Mouse (Mus musculus) midbrain, embryonic 11.5 days (tissue): ENCODE results near the gene Akap6. TPM values are rescaled to one million over a fixed set of nuclear protein-coding genes. Genes with fewer than 3 reads are reported as not detected.

Source experiments
- ATAC-seq: fragments of 200-750 bp; cut with Nextera tagmentation; 2 replicates; pipeline ENCODE4 v1.8.0; 2017; ENCODE audit warnings: moderate TSS enrichment, moderate library complexity; ENCODE audit not compliant: low FRiP score
- DNase-seq: peaks from one replicate; pipeline ENCODE4 v3.0.0; 2015; ENCODE audit warnings: low spot score; ENCODE audit errors: missing footprints
- H3K27ac ChIP-seq: fragments of 300-500 bp; sonication (generic); 2 replicates; pipeline ENCODE4 v1.5.1; 2014; ENCODE audit warnings: low read depth, low read length
- H3K27me3 ChIP-seq: fragments of 300-500 bp; sonication (generic); 2 replicates; pipeline ENCODE4 v1.6.1; 2014; ENCODE audit warnings: mild to moderate bottlenecking, low read length, moderate library complexity, mixed read lengths; ENCODE audit not compliant: control insufficient read depth, insufficient read depth
- H3K36me3 ChIP-seq: fragments of 300-500 bp; sonication (generic); 2 replicates; pipeline ENCODE4 v1.6.1; 2014; ENCODE audit warnings: mild to moderate bottlenecking, low read length, moderate library complexity, mixed read lengths; ENCODE audit not compliant: control insufficient read depth, insufficient read depth
- H3K4me1 ChIP-seq: fragments of 300-500 bp; sonication (generic); 2 replicates; pipeline ENCODE4 v1.6.1; 2014; ENCODE audit warnings: low read length; ENCODE audit not compliant: control insufficient read depth, insufficient read depth
- H3K4me2 ChIP-seq: fragments of 300-500 bp; sonication (generic); 2 replicates; pipeline ENCODE4 v1.6.1; 2014; ENCODE audit warnings: mild to moderate bottlenecking, moderate library complexity
- H3K4me3 ChIP-seq: fragments of 300-500 bp; sonication (generic); 2 replicates; pipeline ENCODE4 v1.5.1; 2014; ENCODE audit warnings: low read depth, low read length
- H3K9ac ChIP-seq: fragments of 300-500 bp; sonication (generic); 2 replicates; pipeline ENCODE4 v1.6.1; 2014; ENCODE audit warnings: low read length
- H3K9me3 ChIP-seq: fragments of 300-500 bp; sonication (generic); 2 replicates; pipeline ENCODE4 v1.6.1; 2016; ENCODE audit warnings: low read length; ENCODE audit not compliant: control insufficient read depth
- WGBS: fragments of 180-500 bp; shearing (Covaris S2); extraction: QIAGEN DNeasy Blood & Tissue Kit; methylation state at CpG from one replicate; pipeline ENCODE4 v1.1.7; 2014; 5-methylcytosine and 5-hydroxymethylcytosine counted together
- polyA plus RNA-seq: library from polyadenylated mRNA; unstranded; fragments of >200 nt; fragmentation: Nextera tagmentation; extraction: Ambion mirVana; gene quantifications from 2 replicates; pipeline ENCODE4 v1.2.1, GENCODE M21; 2014

The Akap6 gene
- polyA plus RNA-seq, 1 experiment from 2014 or later: 16.5 TPM

GRCm38 (mm10) chr12:52925448-52925847 lies 226.3 kb downstream of the Akap6 start:
- 86% methylated on average over 4 of the region's 4 CpGs for WGBS
- H3K27me3 ChIP-seq: no peaks in the 10 kb centered on the region
- H3K4me3 ChIP-seq: no peak overlapping the region
- no peaks in the 10 kb centered on the region for H3K4me1 ChIP-seq
- no peak overlapping the region for H3K4me2 ChIP-seq
- ATAC-seq (no peak), DNase-seq (no peak)
- H3K27ac ChIP-seq: no peak overlapping the region
- no peak overlapping the region for H3K9ac ChIP-seq
- no peaks in the 10 kb centered on the region for H3K9me3 ChIP-seq
- no peaks in the 10 kb centered on the region for H3K36me3 ChIP-seq

GRCm38 (mm10) chr12:52933832-52934231 lies 234.6 kb downstream of the Akap6 start:
- Histone ChIP-seq H3K4me3 (no peak overlapping the region), H3K9ac (no peak overlapping the region), H3K4me2 (no peak overlapping the region), H3K4me1 (no peaks in the 10 kb centered on the region), H3K9me3 (no peaks in the 10 kb centered on the region), H3K27me3 (no peaks in the 10 kb centered on the region), H3K27ac (no peak overlapping the region), H3K36me3 (no peaks in the 10 kb centered on the region)
- WGBS: 70% methylated on average over 5 of the region's 13 CpGs
- no peak for DNase-seq
- no peak for ATAC-seq

DNA sequence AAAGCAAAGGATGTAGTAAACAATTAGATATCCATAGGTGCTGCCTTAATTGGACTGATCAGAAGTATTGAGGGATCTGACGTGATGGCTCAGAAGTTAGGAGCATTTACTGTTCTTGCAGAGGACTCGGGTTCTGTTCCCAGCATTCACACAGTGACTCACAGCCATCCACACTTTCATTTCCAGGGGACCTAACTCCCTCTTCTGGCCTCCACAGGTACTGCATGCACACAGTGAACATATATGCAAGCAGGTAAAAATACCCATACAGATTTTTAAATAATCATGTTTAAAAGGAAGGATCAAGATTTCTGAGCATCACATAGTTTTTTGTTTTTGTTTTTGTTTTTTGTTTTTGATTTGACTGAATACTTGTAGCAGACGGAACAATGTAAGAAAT lies 235.8 kb downstream of the Akap6 start:
- ATAC-seq: no peak
- Histone ChIP-seq H3K27me3 (no peaks in the 10 kb centered on the region), H3K4me3 (no peak overlapping the region), H3K4me1 (no peaks in the 10 kb centered on the region), H3K4me2 (no peak overlapping the region), H3K27ac (no peak overlapping the region), H3K9ac (no peak overlapping the region), H3K9me3 (no peaks in the 10 kb centered on the region), H3K36me3 (no peaks in the 10 kb centered on the region)
- WGBS: 94% methylated on average over 3 of the region's 3 CpGs
- DNase-seq: no peak

DNA sequence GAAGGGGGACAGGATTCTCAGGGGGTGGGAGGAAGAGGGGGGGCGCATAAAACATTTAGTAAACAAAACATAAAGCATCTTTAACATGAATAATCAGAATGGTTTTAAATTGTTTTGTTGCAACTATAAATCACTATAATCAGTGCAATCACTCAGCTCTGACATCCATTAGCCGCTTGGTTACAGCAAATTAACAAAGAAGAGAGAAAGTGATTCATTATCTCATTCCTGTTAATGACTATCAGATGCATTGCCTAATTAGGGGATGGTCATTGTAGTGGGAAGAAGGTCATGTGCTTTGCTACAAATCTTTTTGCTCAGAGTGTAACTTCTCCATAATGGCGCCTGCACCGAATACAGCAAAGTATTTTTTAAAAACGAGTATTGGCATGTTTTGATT lies 239.6 kb downstream of the Akap6 start:
- H3K4me2 ChIP-seq: no peak overlapping the region
- H3K4me3 ChIP-seq: no peak overlapping the region
- H3K27ac ChIP-seq: no peak overlapping the region
- no peaks in the 10 kb centered on the region for H3K27me3 ChIP-seq
- WGBS: 91% methylated on average over 5 of the region's 5 CpGs
- H3K4me1 ChIP-seq: no peaks in the 10 kb centered on the region
- H3K9ac ChIP-seq: no peak overlapping the region
- H3K9me3 ChIP-seq: no peaks in the 10 kb centered on the region
- ATAC-seq (no peak), DNase-seq (no peak)
- H3K36me3 ChIP-seq: no peaks in the 10 kb centered on the region

DNA sequence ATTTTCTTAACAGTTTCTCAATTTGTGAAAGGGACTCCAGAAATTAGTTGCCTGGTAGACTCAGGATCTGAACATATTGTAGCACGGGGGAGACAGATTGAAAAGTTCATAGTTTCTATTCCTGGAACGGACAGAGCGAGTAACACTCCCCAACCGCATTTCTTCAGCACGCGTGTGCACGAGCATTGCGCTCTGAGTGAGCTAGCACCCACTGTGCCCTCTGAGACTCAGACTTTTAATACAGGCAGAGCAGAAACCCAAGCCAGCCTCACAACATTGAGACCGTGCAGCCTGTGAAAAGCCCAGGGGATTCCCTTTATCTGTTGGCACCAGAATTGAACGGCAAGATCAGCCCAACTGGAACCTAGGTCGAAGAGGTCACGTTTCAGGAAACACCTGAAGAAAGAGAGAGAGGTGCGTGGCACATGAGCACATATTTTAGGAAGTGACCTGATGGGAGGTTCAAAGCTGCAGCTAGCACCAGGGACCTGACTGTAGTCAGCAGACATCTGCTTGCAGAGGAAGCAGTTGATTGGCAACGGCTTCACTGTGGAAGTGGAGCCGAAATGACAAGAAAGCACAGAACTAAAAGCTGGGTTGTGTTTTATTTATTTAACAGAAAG lies 240.3 kb downstream of the Akap6 start:
- WGBS: 84% methylated on average over 15 of the region's 15 CpGs
- no peak overlapping the region for H3K9ac ChIP-seq
- H3K4me3 ChIP-seq: no peak overlapping the region
- H3K27ac ChIP-seq: no peak overlapping the region
- H3K4me2 ChIP-seq: no peak overlapping the region
- DNase-seq (no peak), ATAC-seq (no peak)
- H3K4me1 ChIP-seq: no peaks in the 10 kb centered on the region
- no peaks in the 10 kb centered on the region for H3K36me3 ChIP-seq
- no peaks in the 10 kb centered on the region for H3K27me3 ChIP-seq
- H3K9me3 ChIP-seq: no peaks in the 10 kb centered on the region

GRCm38 (mm10) chr12:52941941-52942340 lies 242.8 kb downstream of the Akap6 start:
- H3K4me1 ChIP-seq: no peaks in the 10 kb centered on the region
- H3K27me3 ChIP-seq: no peaks in the 10 kb centered on the region
- ATAC-seq (no peak), DNase-seq (peak; percentile 54)
- no peak overlapping the region for H3K27ac ChIP-seq
- H3K4me2 ChIP-seq: no peak overlapping the region
- no peaks in the 10 kb centered on the region for H3K36me3 ChIP-seq
- WGBS: 82% methylated on average over 4 of the region's 4 CpGs
- H3K9me3 ChIP-seq: no peaks in the 10 kb centered on the region
- no peak overlapping the region for H3K9ac ChIP-seq
- H3K4me3 ChIP-seq: no peak overlapping the region

- Histone ChIP-seq H3K27ac (no peak overlapping the region), H3K4me1 (no peaks in the 10 kb centered on the region), H3K27me3 (no peaks in the 10 kb centered on the region), H3K9me3 (no peaks in the 10 kb centered on the region), H3K4me3 (no peak overlapping the region), H3K36me3 (no peaks in the 10 kb centered on the region), H3K4me2 (no peak overlapping the region), H3K9ac (no peak overlapping the region)
- DNase-seq (no peak), ATAC-seq (no peak)
- 85% methylated on average over 7 of the region's 7 CpGs for WGBS
These were observed 245.1 kb downstream of the Akap6 start for GRCm38 (mm10) chr12:52944274-52944673.

DNA sequence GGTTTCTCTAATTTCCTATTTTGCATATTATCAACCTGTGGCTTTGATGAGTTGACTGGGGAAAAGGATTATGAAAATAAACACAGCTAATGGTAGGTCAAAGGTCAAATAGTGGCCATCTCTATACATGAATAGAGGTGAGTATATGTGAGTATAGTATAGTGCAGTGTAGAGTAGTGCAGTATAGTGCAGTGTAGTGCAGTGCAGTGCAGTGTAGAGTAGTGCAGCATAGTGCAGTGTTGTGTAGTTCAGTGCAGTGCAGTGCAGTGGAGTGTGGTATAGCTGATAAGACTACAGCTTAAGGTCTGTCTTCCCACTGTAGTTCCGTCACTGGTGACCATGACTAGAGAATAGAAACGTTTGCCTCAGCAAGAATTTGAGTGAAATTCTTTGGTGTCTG lies 245.8 kb downstream of the Akap6 start:
- DNase-seq (no peak), ATAC-seq (no peak)
- Histone ChIP-seq H3K27ac (no peak overlapping the region), H3K4me1 (no peaks in the 10 kb centered on the region), H3K36me3 (no peaks in the 10 kb centered on the region), H3K27me3 (no peaks in the 10 kb centered on the region), H3K4me2 (no peak overlapping the region), H3K9me3 (no peaks in the 10 kb centered on the region), H3K4me3 (no peak overlapping the region), H3K9ac (no peak overlapping the region)
- 87% methylated on average over 2 of the region's 2 CpGs for WGBS

DNA sequence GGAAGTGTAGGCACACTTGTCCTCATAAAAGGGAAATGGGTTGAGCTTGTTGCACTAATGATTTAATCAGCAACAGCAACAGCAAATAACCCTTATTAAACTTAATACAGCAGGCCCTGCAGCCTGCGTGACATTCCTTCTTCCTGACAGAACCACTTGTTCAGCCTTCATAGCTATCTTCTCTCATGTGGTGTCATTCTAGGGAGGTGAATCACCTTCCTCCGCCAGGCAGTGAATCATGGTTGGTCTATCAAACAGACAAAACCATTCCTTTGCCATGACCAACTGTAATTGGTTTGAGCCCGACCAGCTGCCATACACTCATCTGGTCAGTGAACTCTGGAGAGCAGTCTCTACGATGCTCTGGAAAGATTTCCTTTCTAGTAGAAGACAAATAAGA lies 251.5 kb downstream of the Akap6 start:
- DNase-seq (no peak), ATAC-seq (no peak)
- H3K9me3 ChIP-seq: no peaks in the 10 kb centered on the region
- no peak overlapping the region for H3K4me2 ChIP-seq
- no peaks in the 10 kb centered on the region for H3K4me1 ChIP-seq
- WGBS: 82% methylated on average over 4 of the region's 4 CpGs
- no peak overlapping the region for H3K9ac ChIP-seq
- no peak overlapping the region for H3K4me3 ChIP-seq
- no peaks in the 10 kb centered on the region for H3K36me3 ChIP-seq
- no peaks in the 10 kb centered on the region for H3K27me3 ChIP-seq
- no peak overlapping the region for H3K27ac ChIP-seq
